Mouse (Mus musculus) olfactory bulb, adult 2 months (tissue): ENCODE measurements at regions not wholly inside any gene's neighbourhood (a gene's known extent, or its start where the extent isn't known, plus 50 kb on each side); places are given as distances from the start of the nearest gene placed in this dataset.

Source experiments
- H3K27ac ChIP-seq: fragments of 200-500 bp; 2 replicates; pipeline ENCODE4 v1.5.1; 2012; ENCODE audit warnings: low read depth, low read length; ENCODE audit not compliant: insufficient read depth
- H3K4me1 ChIP-seq: fragments of 200-500 bp; 2 replicates; pipeline ENCODE4 v1.6.1; 2012; ENCODE audit warnings: low read length; ENCODE audit not compliant: control insufficient read depth, insufficient read depth
- H3K4me3 ChIP-seq: fragments of 200-500 bp; 2 replicates; pipeline ENCODE4 v1.5.1; 2012; ENCODE audit warnings: mild to moderate bottlenecking, low read depth, low read length, moderate library complexity; ENCODE audit not compliant: insufficient read depth
- CTCF ChIP-seq: fragments of 200-500 bp; IDR thresholded peaks from 2 replicates; pipeline ENCODE4 v1.5.1; 2012; ENCODE audit warnings: low read depth, mild to moderate bottlenecking, low read length, moderate library complexity; ENCODE audit not compliant: insufficient read depth
- POLR2A ChIP-seq: fragments of 200-500 bp; IDR thresholded peaks from 2 replicates; pipeline ENCODE4 v1.6.1; 2012; ENCODE audit warnings: mild to moderate bottlenecking, low read depth, low read length, moderate library complexity; ENCODE audit not compliant: insufficient read depth
- WGBS: fragments of 180-500 bp; shearing (Covaris S2); methylation state at CpG from one replicate; pipeline ENCODE4 v1.1.7; 2018; 5-methylcytosine and 5-hydroxymethylcytosine counted together

- no peak overlapping the region for H3K4me3 ChIP-seq
- peaks cover 7% of the 10 kb centered on the region for H3K4me1 ChIP-seq
- TF ChIP-seq POLR2A (no peak), CTCF (no peak)
- no peak overlapping the region for H3K27ac ChIP-seq
- WGBS, result 22% methylated on average over 7 of the region's 7 CpGs
Measured at GRCm38 (mm10) chr1:72963449-72963848, 52.3 kb downstream of the Tnp1 start.

- H3K27ac ChIP-seq, result no peak overlapping the region
- 40% methylated on average over 4 of the region's 4 CpGs for WGBS
- H3K4me1 ChIP-seq, result peaks cover 7% of the 10 kb centered on the region
- H3K4me3 ChIP-seq, result no peak overlapping the region
- TF ChIP-seq CTCF (no peak), POLR2A (no peak)
Measured at GRCm38 (mm10) chr1:72960241-72960653, 55.5 kb downstream of the Tnp1 start.

GRCm38 (mm10) chr1:72955387-72955786, 60.3 kb downstream of the Tnp1 start:
- 90% methylated on average over 2 of the region's 2 CpGs for WGBS
- H3K27ac ChIP-seq, result no peak overlapping the region
- H3K4me3 ChIP-seq, result no peak overlapping the region
- TF ChIP-seq CTCF, result no peak
- TF ChIP-seq POLR2A, result no peak
- H3K4me1 ChIP-seq, result no peaks in the 10 kb centered on the region; the same call in 1 of the 2 replicates

- WGBS, result 57% methylated on average over 6 of the region's 6 CpGs
- H3K4me1 ChIP-seq, result no peaks in the 10 kb centered on the region; the same call in 1 of the 2 replicates
- TF ChIP-seq CTCF (no peak), POLR2A (no peak)
Measured at GRCm38 (mm10) chr1:72952896-72953295, 62.8 kb downstream of the Tnp1 start.

GRCm38 (mm10) chr1:72951802-72952201, 63.9 kb downstream of the Tnp1 start:
- TF ChIP-seq CTCF (no peak), POLR2A (no peak)
- 77% methylated on average over 7 of the region's 7 CpGs for WGBS
- no peak overlapping the region for H3K27ac ChIP-seq
- H3K4me1 ChIP-seq, result no peaks in the 10 kb centered on the region; the same call in 1 of the 2 replicates
- H3K4me3 ChIP-seq, result no peak overlapping the region

More at GRCm38 (mm10) chr1:72952896-72953295, 62.8 kb downstream of the Tnp1 start:
- H3K4me3 ChIP-seq, result no peak overlapping the region
- H3K27ac ChIP-seq, result no peak overlapping the region

- TF ChIP-seq CTCF, result no peak
- TF ChIP-seq POLR2A, result no peak
- no peak overlapping the region for H3K4me3 ChIP-seq
- no peak overlapping the region for H3K27ac ChIP-seq
- peaks cover under 1% of the 10 kb centered on the region; the same call in 1 of the 2 replicates for H3K4me1 ChIP-seq
- WGBS, result 85% methylated on average over 7 of the region's 7 CpGs
Measured at GRCm38 (mm10) chr1:72951365-72951764, 64.3 kb downstream of the Tnp1 start.

- peaks cover 18% of the 10 kb centered on the region for H3K4me1 ChIP-seq
- no peak overlapping the region for H3K4me3 ChIP-seq
- no peak for TF ChIP-seq CTCF
- TF ChIP-seq POLR2A, result no peak
- 49% methylated on average over 4 of the region's 4 CpGs for WGBS
- H3K27ac ChIP-seq, result no peak overlapping the region
Measured at GRCm38 (mm10) chr1:72946235-72946634, 69.5 kb downstream of the Tnp1 start.

GRCm38 (mm10) chr1:72945750-72946102, 70.0 kb downstream of the Tnp1 start:
- Histone ChIP-seq H3K27ac (no peak overlapping the region), H3K4me3 (no peak overlapping the region), H3K4me1 (peaks cover 18% of the 10 kb centered on the region)
- no peak for TF ChIP-seq POLR2A
- 50% methylated on average over 9 of the region's 9 CpGs for WGBS

GRCm38 (mm10) chr1:72944805-72945749, 70.4 kb upstream of the Igfbp5 start:
- WGBS, result 20% methylated on average over 21 of the region's 21 CpGs
- Histone ChIP-seq H3K4me3 (no peak overlapping the region), H3K27ac (peak overlapping the region; percentile 83), H3K4me1 (peaks cover 18% of the 10 kb centered on the region)
- TF ChIP-seq POLR2A (no peak), CTCF (no peak)
